Mouse (Mus musculus) liver, embryonic 14.5 days (tissue): Measurements from ENCODE around the gene Arpc2.

Experiments
- CTCF ChIP-seq: IDR thresholded peaks from 2 replicates; pipeline ENCODE4 v1.5.1; 2016; ENCODE audit warnings: antibody characterized with exemption, low read depth, control low read depth
- EP300 ChIP-seq: IDR thresholded peaks from 2 replicates; pipeline ENCODE4 v1.6.1; 2016; ENCODE audit warnings: antibody characterized with exemption, low read depth

DNA sequence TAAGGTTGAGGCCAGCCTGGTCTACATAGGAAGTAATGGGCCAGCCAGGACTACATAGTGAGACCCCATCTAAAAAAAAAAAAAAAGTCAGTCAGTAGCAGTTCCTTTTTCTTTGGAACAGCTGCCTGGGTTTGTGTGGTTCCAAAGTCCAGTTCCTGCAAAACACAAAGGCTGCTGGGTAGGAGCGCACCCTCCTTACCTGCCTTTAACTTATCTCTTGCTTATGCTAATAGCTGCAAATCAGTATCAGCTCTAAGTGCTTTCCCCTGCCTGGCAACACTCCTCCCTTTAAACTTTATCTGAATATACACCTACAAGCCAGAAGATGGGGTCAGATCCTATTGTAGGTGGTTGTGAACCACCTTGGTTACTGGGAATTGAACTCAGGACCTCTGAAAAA lies 71.3 kb downstream of the Arpc2 start:
- TF ChIP-seq CTCF (no peak), EP300 (no peak)
